Mouse (Mus musculus) retina, embryonic 14.5 days (tissue): ENCODE measurements around the gene Bbs10.

ENCODE experiments used
- DNase-seq: peaks from one replicate; pipeline ENCODE4 v3.0.0-alpha.2; 2015; ENCODE audit warnings: low spot score

Gene Bbs10

DNA sequence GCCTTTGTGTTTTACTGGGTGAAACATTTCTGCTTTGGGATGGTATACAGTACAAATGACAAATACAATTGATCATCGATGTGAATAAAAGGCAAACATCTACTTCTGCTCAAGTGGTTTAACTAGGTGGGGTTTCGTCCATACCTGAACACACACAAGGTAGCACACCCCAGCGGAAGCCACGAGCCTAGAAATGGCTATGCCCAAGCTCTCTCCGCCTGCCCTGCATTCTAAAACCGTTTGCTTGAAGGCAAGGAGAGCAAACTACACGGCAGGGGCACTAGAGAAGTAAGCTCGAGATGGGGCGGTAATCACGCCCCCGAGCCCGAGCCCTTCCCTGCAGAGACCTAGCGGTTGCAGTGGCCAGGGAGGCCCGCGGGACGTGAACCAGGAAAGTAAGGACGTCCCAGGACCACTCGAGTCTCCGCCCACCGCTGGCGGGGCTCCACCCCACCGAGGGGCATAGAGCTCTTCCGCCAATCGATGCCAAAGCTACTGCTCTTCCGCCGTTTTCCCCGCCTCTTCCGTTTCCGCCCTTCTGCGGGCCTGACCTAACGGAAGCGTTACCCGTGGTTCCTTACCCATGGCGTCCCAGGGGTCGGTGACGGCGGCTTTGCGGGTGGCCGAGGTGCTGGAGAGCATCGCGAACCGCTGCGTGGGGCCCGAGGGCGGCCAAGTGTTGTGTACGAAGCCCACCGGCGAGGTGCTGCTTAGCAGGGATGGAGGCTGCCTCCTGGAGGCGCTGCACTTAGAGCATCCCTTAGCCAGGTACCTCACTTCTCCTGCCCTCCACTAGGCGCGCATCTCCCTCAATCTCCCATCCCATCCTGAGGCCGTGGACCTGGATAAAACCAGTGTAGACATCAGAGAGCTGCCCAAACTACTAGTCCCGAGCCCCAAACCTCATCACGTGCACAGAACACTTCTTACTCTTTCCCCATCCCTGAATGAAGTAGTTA is at the start of gene Bbs10:
Gene Bbs10, plus strand, starts transcription at position 540 of the 959 bp plus-strand sequence.
- DNase-seq: peak; percentile 96

DNA sequence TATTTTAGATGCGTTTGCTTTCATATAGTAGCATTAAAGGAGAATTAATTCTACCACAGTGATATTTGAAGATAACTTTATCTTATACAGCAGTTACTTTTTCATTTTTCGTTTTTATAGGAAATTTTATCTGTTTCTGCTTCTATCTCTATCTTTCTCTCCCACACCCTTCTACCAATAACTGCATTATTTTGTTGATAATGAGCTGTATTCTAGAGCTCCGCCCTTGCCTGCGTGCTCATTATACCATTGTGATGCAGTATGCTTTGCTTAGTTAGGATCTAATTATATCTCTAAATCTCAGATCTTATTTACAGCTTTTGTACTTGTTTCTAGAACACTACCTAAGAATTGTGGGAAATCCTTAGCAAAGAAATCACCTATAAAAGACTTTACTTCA is 48.3 kb upstream of the Bbs10 start:
- DNase-seq: no peak

DNA sequence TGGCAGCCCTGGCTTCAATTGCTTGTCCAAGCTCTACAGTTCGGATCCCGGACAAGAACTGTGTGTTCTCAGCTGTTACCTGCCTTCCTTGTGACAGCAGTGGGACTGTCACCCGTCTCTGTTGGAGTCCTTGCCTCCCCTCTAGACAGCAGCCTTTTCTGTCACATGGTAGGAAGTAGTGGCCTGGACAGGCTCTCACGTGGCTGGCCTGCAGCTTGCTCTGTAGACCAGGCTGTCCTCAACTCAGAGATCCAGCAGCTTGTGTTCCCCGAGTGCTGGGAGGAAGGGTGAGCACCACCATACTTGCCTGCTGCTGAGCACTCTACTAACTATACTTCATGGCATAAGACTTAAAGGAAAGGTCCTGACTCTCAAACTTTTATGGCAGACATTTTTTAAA is 46.8 kb upstream of the Bbs10 start:
- DNase-seq: no peak

DNA sequence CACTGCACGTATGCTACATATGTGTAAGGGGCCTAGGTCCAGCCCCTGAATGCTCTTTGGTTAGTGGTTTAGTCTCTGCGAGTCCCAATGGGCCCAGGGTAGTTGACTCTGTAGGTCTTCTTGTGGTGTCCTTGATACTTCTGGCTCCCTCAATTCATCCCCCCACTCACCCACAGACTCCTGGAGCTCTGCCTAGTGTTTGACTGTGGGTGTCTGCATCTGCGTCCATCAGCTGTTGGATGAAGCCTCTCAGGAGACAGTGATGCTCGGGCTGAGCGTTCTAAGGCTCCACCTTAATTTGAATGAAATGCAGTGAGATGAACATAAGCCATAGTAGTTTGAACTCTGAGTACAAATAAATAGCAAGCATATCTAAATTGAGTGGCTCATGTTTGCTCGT is 43.3 kb upstream of the Bbs10 start:
- DNase-seq: no peak

DNA sequence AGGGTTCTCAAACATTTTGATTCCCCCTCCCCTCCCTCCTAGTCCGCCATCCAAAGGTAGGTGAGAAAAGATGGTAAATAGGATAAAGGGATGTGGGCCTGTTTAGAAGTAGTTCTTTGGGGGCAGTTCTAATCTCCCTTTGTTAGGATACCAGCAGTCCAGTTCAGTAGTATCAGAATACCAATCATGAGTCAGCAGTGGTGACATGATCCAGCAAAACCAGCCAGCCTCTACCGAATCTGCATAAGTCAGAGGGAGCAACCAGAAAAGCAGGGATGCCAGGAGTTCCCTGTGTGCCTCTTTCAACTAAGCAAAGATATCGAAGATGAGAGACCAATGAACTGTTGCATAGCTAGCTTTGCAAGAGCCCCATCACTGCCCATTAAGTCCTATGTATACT is 42.3 kb upstream of the Bbs10 start:
- no peak for DNase-seq

DNA sequence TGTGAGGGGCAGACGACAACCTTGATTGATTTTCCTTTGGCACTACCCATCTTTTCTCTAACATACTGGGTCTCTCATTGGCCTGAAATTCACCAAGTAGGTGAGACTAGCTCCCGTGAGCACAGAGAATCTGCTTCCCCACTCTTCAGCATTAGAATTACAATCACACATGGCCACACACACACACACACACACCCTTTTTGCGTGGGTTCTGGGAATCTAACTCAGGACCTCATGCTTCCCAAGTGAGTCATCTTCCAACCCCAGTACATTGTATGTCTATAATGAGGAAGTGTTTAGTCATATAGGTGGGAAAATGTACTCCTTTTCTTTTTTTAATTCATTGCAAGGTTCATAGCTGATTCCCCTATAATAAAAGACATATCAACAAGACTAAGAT is 41.1 kb upstream of the Bbs10 start:
- DNase-seq: no peak

DNA sequence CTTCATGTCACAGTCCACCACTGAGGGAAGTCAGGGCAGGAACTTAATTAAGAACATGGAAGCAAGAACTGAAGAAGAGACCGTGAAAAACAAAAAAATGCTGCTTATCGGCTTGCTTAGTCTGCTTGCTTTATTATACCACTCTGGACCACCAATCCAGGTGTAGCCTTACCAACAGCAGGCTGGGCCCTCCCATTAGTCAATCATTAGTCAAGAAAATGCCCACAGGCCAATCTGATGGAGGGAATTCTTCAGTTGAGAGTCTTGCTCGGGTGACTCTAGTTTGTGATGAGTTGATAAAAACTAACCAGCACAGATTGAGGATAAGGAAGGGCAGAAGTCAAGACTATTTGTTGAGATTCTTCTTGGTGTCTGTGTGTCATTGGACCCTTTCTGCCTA is 40.2 kb upstream of the Bbs10 start:
- no peak for DNase-seq

DNA sequence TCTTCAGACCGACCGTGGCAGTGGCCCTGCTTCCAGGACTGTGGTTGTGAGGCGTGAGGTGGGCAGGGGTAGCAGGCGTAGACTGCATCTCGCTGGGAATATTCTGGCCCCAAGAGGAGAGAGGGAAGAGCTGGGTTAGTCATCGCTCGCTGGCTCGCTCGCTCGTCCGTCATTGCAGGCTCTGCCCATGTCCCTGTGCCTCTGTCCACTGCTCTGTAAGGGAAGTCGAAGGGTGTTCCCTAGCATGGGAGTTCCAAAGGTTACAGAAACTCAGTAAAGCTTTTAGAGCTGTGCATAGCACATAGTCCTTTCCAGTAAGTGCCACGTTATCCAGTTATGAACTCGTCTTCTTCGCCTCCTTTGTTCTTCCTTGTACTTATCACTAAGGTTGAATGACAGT is 26.8 kb upstream of the Bbs10 start:
- DNase-seq: no peak

DNA sequence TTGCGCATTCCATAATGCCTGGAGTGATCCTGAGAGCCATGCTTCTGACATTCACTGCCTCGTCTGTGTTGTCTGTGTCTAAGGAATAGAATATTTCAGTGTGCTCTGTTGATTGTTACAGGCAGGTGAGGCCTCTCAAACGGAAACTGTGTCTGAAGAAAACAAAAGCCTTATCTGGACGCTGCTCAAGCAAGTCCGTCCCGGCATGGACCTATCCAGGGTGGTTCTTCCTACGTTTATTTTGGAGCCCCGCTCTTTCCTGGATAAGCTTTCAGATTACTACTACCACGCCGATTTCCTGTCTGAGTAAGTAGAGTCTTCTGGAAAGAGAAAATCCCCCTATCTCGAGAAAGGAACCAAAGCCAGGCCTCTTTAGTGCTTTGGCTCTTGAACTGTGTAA is 25.6 kb upstream of the Bbs10 start:
- DNase-seq: no peak

DNA sequence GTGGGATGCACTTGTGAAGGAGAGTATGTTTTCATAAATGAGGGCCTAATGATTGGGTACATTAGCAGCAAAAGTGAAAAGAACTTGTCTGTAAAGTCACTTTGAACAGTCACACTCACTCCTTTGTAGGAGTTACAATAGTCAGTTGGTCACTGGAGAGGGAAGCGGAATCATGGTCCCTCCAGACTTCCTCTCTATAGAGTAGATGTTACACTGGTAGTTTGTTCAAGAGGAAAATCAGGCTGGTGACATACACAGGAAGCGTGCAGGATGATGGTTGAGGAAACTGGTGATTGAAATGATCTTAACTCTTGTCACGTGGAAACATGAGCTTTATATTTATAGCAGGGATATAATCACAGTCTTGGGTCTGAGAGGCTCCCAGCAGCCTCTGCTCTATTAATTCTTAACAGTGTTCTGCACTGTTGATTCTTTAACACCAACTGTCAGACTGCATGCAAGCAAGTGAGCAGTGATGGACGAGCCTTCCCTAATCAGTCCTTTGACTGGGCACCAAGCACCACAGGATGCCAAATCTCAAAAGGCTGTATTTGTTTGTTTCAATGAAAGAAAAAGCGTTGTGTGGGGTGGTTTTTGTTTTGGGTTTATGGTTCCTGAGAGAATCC is 24.9 kb upstream of the Bbs10 start:
- DNase-seq: peak; percentile 37

DNA sequence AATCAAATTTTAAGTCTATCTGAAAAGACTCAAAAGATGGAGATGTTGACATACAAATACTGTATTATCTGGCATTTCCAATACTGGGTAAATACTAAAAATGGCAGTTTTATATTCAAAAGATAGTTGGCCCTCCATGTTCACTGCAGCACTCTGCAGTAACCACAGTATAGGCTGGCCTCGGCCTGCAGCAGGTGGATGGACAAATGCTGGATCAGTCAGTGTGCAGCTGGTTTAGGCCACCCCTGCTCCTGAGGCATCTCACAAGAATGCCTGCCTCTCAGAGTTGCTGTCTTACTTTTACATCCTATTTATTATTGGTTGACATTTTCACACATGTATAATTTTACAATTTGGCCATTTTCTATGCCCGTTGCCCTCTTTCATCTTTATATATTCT is 22.7 kb upstream of the Bbs10 start:
- DNase-seq: no peak

DNA sequence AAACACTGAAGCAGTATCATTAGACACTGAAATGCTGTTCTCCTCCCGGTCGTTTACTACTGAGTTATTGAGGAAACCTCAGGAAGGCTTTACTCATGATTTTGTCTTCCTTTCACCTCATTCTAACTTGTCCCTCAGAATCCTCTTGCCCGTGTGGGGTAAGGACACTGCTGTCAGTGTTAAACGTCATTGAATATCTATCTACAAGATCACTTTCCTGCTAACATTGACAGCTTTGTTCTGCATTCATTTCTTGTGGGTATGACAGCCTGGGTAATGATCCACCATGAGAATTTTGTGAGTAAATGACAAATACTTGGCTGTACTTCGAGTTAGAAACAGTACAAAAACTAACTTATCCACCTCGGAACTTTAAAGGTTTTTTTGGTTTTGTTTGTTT is 848 bp upstream of the Bbs10 start:
- no peak for DNase-seq

DNA sequence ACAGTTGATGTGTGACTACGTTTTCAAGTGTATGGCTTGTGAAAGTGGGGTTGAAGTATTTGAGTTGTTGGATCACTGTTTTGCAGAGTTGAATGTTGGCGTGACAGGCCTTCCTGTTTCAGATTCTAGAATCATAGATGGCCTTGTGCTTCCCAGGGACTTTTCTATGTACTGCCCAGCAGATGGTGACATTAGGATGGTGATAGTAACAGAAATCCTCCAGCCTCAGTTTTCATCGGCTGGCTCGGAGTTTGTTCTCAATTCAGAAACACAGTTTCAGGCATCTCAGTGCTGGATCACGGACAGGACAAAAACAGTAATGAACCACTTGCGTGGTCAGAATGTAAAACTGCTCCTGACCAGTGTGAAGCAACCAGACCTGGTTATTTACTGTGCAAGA is 1.1 kb downstream of the Bbs10 start:
- peak; percentile 45 for DNase-seq

DNA sequence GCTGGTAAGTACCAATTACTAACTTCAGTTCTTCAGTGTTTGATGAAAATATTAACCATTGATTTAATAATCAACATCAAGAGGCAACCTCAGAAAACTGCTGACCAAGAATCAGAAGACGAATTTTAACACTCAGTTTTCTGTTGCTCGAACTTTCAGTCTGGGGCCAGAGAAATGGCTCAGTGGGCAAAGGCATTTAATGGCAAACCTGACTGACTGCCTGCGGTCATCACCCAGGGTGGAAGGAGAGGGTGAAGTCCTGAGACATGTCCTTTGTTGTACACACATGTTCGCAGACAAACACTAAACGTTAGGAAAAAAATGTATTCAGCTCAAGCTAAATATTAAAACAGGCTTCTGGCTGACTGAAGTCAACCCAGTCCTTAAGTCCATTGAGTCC is 2.6 kb downstream of the Bbs10 start:
- no peak for DNase-seq

DNA sequence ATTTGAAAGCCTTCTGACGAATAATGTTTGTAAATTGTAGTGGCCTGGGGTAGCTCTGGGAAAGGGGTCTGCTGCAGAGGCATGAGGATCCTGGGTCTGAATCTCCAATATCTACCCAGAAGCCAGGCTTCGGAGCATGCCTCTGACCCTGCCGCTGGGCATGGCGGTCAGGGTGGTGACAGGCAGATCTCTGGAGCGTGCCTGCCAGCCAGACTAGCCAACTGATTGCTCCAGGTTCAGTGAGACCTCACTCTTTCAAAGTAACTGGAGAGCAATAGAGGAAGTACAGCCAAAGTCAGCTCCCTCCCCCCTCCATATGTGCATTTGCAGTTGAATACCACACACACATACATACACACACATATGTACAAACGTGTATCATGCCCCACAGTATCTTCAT is 4.0 kb downstream of the Bbs10 start:
- no peak for DNase-seq

DNA sequence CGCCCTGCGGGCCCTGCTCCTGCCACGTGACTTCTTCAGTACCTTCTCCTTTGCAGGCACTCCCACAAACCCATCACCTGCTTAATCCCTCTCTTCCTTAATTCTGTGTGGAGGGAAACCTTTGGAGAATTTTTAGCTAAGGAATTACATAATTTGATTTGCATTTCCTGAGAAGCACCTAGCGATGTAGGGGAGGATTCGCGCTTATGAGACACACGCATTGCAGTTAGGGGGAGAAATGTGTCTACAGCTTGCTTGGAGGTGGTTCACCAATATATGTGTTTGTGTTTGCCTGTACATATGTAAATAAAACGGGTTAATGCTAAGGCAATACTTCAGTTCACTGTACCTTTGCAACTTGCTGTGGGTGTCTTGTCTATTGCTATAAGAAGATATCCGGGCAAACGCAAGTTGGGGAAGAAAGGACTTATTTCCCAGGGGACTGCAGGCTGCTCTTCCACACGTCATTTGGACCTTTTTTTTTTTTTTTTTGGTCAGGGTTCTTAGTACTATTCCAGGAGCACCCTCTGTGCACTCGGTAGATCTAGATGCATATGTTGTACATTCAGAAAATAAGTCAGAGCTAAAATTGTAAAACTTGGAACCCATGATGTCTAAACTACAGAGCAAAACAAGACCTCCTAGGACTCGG is 10.5 kb downstream of the Bbs10 start:
- DNase-seq: no peak

DNA sequence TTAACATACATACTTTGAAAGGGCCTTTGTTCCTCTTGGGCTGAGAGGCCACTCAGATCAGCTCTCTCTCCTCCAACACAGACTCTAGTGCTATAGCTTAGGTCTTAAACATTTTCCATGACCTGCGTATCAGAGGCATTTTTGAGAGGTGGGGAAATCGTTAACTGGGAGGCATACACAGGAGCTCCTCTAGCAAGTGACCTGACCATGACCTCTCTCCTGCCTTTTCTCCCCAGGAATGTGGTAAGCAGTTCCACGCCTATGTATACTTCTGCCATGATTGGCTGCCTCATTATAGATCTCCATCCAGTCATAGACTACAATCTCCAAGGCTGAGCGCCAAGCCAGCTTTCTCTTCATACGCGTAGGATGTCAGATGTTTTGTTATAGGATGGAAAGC is 14.8 kb downstream of the Bbs10 start:
- no peak for DNase-seq

DNA sequence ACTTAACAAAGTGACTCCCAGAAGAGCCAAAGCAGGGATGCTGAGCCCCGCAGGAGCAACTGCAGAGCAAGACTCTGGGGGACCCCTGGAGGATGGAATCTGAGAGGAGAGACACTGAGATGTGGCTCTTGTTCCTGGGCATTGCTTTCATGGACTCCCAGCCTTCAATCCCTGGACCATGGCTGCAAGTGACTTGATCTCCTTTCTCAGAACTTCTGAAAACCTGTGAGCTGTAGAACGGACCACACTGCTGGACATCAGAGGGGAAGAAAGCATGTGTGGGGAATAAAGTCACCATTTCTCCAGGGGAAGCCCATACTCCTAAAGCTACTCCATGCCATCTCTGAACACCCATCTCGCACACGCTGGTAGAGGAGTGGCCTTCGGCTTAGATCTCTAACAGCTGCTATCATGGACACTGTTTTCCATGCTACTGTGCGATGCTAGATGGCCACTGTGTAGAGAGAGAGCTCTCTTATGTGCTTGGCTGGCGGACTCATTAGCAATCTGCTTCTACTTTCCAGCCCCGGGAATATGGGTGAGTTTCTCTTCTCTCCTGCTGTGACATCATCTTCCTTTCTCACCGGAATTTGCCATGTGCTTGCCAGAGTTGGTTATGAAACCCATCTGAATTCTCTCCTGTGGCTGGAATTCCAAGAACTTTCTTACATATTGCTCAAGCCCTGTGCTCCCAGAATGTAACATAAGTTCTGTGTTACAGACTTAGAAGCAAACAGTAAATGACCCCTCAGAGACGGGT is 16.3 kb downstream of the Bbs10 start:
- no peak for DNase-seq

DNA sequence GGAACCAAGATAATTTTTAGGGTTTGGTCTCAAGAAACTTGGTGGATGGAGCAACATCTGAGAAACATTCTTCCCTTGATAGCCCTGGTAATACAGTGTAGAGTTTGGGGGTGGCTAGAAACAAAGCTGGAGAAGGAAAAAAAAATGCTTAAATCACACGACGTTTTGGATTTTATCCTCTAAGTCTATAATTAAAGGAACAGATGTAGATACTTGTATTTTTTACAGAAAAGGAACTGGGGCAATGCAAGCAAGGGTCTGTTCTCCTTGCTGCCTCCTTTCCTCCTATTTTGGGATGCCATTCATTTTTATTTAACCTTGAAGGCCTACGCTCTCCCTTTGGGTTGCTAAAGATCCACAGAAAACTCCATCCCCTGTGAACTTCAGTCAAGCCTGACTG is 17.5 kb downstream of the Bbs10 start:
- DNase-seq: no peak

DNA sequence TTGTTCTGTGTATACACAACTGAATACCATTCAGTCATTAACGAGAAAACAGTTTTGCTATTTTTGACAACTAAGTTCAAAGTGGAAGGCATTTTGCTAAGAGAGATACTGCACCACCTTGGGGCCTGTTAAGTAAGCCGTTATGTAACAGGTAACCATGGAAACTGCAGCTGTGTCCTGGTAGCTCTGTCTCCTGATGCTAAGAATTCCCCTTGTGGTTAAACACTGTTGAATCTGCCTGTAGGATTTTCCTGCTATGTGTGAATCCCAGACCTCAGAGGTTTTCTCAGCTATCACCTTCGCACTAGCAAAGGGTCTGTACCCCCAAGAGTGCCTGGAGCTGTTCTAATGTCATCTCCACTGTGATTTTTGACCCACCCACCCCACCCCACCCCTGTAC is 19.5 kb downstream of the Bbs10 start:
- DNase-seq: no peak

DNA sequence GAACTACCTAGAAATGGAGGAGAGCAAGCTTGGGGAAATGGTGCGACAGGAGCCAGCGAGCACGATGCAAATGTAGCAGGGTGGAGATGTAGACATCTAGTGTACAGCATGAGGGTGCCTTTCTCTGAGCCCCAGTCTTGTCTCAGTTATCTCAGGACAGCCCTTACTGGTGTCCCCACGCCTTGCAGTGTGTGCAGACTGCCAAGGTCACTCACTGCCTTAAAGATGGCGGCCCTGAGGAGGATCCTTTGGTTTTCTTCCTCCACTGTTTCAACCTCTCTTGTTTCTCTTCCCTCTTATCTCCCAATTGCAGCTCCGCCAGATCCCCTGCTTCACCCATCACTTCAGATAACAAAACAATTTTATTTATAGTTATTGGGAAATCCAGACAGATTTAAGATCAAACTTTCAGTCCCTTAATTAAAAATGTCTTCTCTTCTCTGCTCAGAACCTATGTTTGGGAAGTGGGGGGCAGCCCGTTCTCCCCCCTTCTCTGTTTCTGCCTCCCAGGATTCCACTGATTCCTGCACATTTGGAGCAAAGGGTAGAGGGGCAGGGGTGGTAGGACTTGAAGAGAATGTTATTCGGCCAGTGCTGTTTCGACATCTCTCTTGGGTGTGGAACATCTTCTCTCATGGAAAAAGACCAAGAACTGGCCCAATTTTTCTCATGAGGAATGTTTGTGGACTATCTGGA is 20.5 kb downstream of the Bbs10 start:
- DNase-seq: no peak

DNA sequence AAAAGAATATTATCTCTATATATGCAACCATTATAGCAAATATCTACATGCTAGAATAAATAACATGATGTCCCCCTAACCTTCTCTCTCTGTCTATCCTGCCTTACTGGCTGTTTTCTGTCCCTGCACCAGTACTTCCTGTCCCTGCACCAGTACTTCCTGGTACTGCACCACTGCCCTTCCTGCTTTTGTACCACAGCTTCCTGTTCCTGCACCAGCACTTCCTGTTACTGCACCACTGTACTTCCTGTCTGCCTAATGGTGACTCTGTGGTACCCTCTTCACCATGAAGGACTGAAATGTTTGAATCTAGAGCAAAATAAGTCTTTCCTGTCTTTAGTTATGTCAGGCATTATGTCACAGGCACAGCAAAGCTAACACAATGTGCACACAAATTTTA is 22.1 kb downstream of the Bbs10 start:
- DNase-seq: no peak
